Mouse (Mus musculus): ENCODE measurements at regions not wholly inside any gene's neighbourhood (a gene's known extent, or its start where the extent isn't known, plus 50 kb on each side); places are given as distances from the start of the nearest gene placed in this dataset.

DNA sequence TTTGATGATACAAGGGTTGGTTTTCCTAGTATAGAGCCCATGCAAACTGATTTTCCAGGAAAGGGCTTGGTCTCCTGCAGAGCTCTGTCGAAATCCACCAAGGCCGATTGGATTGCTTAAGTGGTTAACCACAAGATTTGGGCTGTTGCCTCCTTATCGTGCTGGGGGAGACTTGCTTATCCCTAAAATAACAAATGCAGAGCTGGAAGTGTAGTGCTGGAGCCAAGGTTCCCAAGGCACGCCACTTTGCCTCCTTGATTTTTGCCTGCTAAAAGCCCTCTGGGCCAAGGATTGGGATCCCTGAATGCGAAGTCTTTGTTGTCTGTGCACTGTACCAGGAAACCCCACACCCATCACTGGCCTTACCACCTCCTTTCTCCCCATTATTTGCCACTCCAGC, 52.8 kb upstream of the Tmem178 start:
- Histone ChIP-seq H3K27me3 (ENCODE audit: control insufficient read depth, insufficient read depth, low read length) (no peaks in the 10 kb centered on the region), H3K36me3 (ENCODE audit: control insufficient read depth, insufficient read depth, low read length) (no peaks in the 10 kb centered on the region), H3K4me1 (ENCODE audit: control insufficient read depth, insufficient read depth, low read length) (peaks cover 10% of the 10 kb centered on the region; the same call in 1 of the 2 replicates), H3K9me3 (ENCODE audit: control insufficient read depth, low read length) (no peaks in the 10 kb centered on the region), H3K27ac (replicated peaks; ENCODE audit: low read depth, low read length) (no peak overlapping the region), H3K4me2 (ENCODE audit: low read depth, severe bottlenecking) (no peak overlapping the region), H3K9ac (ENCODE audit: low read length) (no peak overlapping the region), H3K4me3 (ENCODE audit: low read depth, low read length) (no peak overlapping the region)
- 79% methylated on average over 5 of the region's 5 CpGs for WGBS
- DNase-seq (ENCODE audit: low spot score) (no peak), ATAC-seq (ENCODE audit: insufficient number of reproducible peaks, low FRiP score, low TSS enrichment, low read depth) (no peak)

DNA sequence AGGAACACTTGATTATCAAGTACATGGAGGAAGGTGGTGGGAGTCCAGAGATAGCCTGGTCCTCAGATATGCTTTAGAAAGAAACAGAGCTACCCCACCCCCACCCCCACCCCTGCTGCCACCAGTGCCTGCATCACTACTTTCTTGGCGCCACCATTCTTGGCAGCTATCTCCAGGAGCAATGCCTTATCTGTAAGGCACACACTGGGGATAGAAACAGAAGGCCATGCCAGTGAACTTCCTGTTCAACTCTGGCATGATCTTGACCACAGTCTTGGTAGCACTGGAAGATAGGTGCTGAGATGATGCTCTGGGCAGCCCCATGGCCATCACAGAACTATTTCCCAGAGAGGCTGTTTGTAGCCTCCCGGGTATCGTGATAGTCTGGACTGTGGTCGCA, 55.3 kb upstream of the Tmem178 start:
- 90% methylated on average over 4 of the region's 4 CpGs for WGBS
- Histone ChIP-seq H3K4me3 (ENCODE audit: low read depth, low read length) (no peak overlapping the region), H3K4me2 (ENCODE audit: low read depth, severe bottlenecking) (no peak overlapping the region), H3K36me3 (ENCODE audit: control insufficient read depth, insufficient read depth, low read length) (no peaks in the 10 kb centered on the region), H3K27me3 (ENCODE audit: control insufficient read depth, insufficient read depth, low read length) (no peaks in the 10 kb centered on the region), H3K9me3 (ENCODE audit: control insufficient read depth, low read length) (no peaks in the 10 kb centered on the region), H3K9ac (ENCODE audit: low read length) (no peak overlapping the region), H3K4me1 (ENCODE audit: control insufficient read depth, insufficient read depth, low read length) (peaks cover 17% of the 10 kb centered on the region), H3K27ac (replicated peaks; ENCODE audit: low read depth, low read length) (no peak overlapping the region)
- ATAC-seq (ENCODE audit: insufficient number of reproducible peaks, low FRiP score, low TSS enrichment, low read depth) (no peak), DNase-seq (ENCODE audit: low spot score) (no peak)

DNA sequence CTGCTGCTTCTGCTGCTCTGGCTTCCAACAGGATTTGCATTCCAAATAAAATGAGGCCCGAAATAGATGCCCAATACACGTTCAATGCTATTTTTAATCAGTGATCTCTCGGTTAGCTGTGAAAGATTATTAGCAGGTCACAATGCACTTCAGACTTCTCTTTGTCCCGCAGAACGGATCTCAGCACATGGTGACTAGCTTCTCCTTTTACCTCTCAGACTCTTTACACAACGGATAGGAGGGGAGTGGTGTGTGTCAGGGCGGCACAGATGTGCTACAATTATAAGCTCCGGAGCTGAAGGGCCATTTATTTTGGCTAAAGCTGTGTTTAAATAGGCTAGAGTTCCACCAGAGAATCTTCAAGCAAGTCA, 56.7 kb upstream of the Tmem178 start:
- no peak for ATAC-seq (ENCODE audit: insufficient number of reproducible peaks, low FRiP score, low TSS enrichment, low read depth)
- peaks cover 17% of the 10 kb centered on the region for H3K4me1 ChIP-seq (ENCODE audit: control insufficient read depth, insufficient read depth, low read length)
- peak overlapping the region; percentile 25 for H3K4me2 ChIP-seq (ENCODE audit: low read depth, severe bottlenecking)
- no peaks in the 10 kb centered on the region for H3K36me3 ChIP-seq (ENCODE audit: control insufficient read depth, insufficient read depth, low read length)
- DNase-seq (ENCODE audit: low spot score), result no peak
- H3K27me3 ChIP-seq (ENCODE audit: control insufficient read depth, insufficient read depth, low read length), result no peaks in the 10 kb centered on the region
- no peak overlapping the region for H3K9ac ChIP-seq (ENCODE audit: low read length)
- WGBS, result 3% methylated on average over 8 of the region's 8 CpGs
- no peak overlapping the region for H3K4me3 ChIP-seq (ENCODE audit: low read depth, low read length)
- H3K9me3 ChIP-seq (ENCODE audit: control insufficient read depth, low read length), result no peaks in the 10 kb centered on the region
- H3K27ac ChIP-seq (replicated peaks; ENCODE audit: low read depth, low read length), result peak overlapping the region; percentile 87

DNA sequence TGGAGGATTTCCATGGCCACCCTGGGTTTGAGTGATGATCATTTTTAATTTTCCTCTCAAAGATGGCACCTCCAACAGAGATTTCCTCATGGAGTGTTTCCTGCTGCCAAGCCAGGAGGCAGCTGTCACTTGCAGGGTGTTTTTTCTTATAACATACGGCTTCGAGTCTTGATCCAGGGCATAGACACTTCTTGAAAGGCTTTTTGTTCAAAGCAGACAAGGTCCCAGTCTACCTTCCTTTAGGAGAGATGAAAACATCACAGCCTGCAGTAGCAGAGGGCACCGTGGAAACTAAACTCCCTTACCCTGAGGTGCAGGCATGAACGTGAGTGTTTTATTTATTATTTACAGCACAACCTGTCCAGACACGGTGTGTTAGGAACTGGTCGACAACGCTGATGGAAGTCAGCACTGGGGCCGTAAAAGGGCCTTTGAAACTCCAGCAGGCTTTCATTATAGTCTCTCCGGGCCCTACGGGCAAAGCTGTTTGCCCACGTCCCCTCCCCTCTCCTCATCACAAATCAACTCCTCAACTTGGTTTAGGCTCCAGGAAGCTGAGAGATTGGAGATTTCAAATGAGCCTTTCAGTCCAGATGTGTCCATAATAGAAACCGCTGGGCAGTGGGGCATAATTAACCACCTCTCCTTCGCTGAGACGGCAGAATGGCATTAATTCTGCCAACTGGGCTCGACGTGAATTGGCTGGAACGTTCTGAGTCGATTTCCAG, 57.2 kb upstream of the Tmem178 start:
- ATAC-seq (ENCODE audit: insufficient number of reproducible peaks, low FRiP score, low TSS enrichment, low read depth), result peak; percentile 87
- Histone ChIP-seq H3K36me3 (ENCODE audit: control insufficient read depth, insufficient read depth, low read length) (no peaks in the 10 kb centered on the region), H3K27ac (replicated peaks; ENCODE audit: low read depth, low read length) (peak overlapping the region; percentile 87), H3K4me2 (ENCODE audit: low read depth, severe bottlenecking) (peak overlapping the region; percentile 25; the same call in 1 of the 2 replicates), H3K9ac (ENCODE audit: low read length) (no peak overlapping the region), H3K27me3 (ENCODE audit: control insufficient read depth, insufficient read depth, low read length) (no peaks in the 10 kb centered on the region), H3K9me3 (ENCODE audit: control insufficient read depth, low read length) (no peaks in the 10 kb centered on the region), H3K4me1 (ENCODE audit: control insufficient read depth, insufficient read depth, low read length) (peaks cover 17% of the 10 kb centered on the region), H3K4me3 (ENCODE audit: low read depth, low read length) (no peak overlapping the region)
- peak; percentile 84 for DNase-seq (ENCODE audit: low spot score)
- 2% methylated on average over 18 of the region's 18 CpGs for WGBS

DNA sequence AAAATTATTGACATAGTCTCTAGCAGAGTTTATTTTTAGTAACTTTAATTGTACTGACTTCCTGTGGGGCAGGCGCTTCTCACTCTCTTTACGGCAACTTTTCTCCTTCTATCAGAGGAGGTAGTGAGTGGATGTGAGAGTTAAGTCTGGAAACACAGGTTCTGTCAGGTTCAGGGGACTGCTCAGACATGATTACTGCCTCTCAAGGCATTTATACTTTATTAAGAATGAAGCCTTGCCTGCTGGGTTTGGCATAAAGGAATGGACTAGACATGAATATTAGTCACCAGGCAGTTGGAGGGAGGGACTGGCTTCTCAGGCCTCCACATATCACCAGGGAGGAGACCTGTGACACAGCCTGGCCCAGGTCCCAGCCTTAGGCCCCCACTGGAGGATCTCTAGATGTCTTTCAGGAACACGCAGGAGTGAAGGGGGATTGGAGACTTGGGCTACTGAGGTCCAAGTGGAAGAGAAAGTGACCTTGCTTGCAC, 58.2 kb upstream of the Tmem178 start:
- Histone ChIP-seq H3K9ac (ENCODE audit: low read length) (no peak overlapping the region), H3K4me2 (ENCODE audit: low read depth, severe bottlenecking) (no peak overlapping the region), H3K4me1 (ENCODE audit: control insufficient read depth, insufficient read depth, low read length) (peaks cover 17% of the 10 kb centered on the region), H3K9me3 (ENCODE audit: control insufficient read depth, low read length) (no peaks in the 10 kb centered on the region), H3K36me3 (ENCODE audit: control insufficient read depth, insufficient read depth, low read length) (no peaks in the 10 kb centered on the region), H3K27ac (replicated peaks; ENCODE audit: low read depth, low read length) (peak overlapping the region; percentile 89), H3K4me3 (ENCODE audit: low read depth, low read length) (no peak overlapping the region), H3K27me3 (ENCODE audit: control insufficient read depth, insufficient read depth, low read length) (no peaks in the 10 kb centered on the region)
- ATAC-seq (ENCODE audit: insufficient number of reproducible peaks, low FRiP score, low TSS enrichment, low read depth) (no peak), DNase-seq (ENCODE audit: low spot score) (no peak)
- 36% methylated on average over 3 of the region's 3 CpGs for WGBS

DNA sequence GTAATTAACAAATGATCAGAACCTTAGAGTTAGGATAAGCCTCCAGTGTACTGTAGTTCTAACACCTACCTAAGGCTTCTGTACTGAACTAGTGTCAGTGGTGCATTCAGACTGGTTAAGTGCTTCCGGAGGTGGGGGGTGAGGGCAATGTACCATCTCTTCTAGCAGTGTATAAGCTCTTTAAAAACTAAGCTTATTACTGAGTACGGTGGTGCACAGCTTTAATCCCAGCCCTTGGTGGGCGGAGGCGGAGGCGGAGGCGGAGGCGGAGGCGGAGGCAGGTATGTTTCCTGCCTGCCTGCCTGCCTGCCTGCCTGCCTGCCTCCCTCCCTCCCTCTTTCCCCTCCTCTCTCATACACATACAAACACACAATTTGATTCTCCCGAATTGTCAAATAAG, 58.7 kb upstream of the Tmem178 start:
- H3K4me3 ChIP-seq (ENCODE audit: low read depth, low read length), result no peak overlapping the region
- H3K9ac ChIP-seq (ENCODE audit: low read length), result no peak overlapping the region
- no peak overlapping the region for H3K27ac ChIP-seq (replicated peaks; ENCODE audit: low read depth, low read length)
- DNase-seq (ENCODE audit: low spot score) (peak; percentile 33), ATAC-seq (ENCODE audit: insufficient number of reproducible peaks, low FRiP score, low TSS enrichment, low read depth) (no peak)
- H3K4me1 ChIP-seq (ENCODE audit: control insufficient read depth, insufficient read depth, low read length), result peaks cover 17% of the 10 kb centered on the region
- H3K9me3 ChIP-seq (ENCODE audit: control insufficient read depth, low read length), result no peaks in the 10 kb centered on the region
- 77% methylated on average over 9 of the region's 9 CpGs for WGBS
- no peak overlapping the region for H3K4me2 ChIP-seq (ENCODE audit: low read depth, severe bottlenecking)
- H3K36me3 ChIP-seq (ENCODE audit: control insufficient read depth, insufficient read depth, low read length), result no peaks in the 10 kb centered on the region
- no peaks in the 10 kb centered on the region for H3K27me3 ChIP-seq (ENCODE audit: control insufficient read depth, insufficient read depth, low read length)

DNA sequence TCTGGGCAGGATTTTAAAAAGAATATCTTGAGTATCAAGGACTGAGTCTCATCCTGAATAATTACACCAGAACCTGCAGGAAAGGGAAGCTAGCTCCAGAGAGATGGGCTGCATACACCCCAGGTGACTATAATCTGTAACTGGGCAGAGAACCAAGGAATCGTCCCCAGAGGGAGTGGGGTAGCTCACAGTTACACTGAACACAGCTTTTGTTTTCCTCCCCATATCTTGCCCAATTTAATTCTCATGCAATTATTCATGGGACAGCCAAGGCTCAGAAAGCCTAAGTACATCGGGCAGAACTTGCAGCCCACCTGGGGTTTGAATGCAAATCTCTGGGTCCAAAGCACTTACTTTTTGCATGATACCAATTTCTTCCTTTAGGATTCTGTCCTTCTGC, 59.5 kb upstream of the Tmem178 start:
- WGBS, result 78% methylated on average over 2 of the region's 2 CpGs
- H3K9me3 ChIP-seq (ENCODE audit: control insufficient read depth, low read length), result no peaks in the 10 kb centered on the region
- DNase-seq (ENCODE audit: low spot score) (no peak), ATAC-seq (ENCODE audit: insufficient number of reproducible peaks, low FRiP score, low TSS enrichment, low read depth) (no peak)
- H3K4me3 ChIP-seq (ENCODE audit: low read depth, low read length), result no peak overlapping the region
- H3K9ac ChIP-seq (ENCODE audit: low read length), result no peak overlapping the region
- no peaks in the 10 kb centered on the region for H3K36me3 ChIP-seq (ENCODE audit: control insufficient read depth, insufficient read depth, low read length)
- H3K4me1 ChIP-seq (ENCODE audit: control insufficient read depth, insufficient read depth, low read length), result peaks cover 17% of the 10 kb centered on the region
- H3K4me2 ChIP-seq (ENCODE audit: low read depth, severe bottlenecking), result no peak overlapping the region
- H3K27me3 ChIP-seq (ENCODE audit: control insufficient read depth, insufficient read depth, low read length), result no peaks in the 10 kb centered on the region
- no peak overlapping the region for H3K27ac ChIP-seq (replicated peaks; ENCODE audit: low read depth, low read length)

DNA sequence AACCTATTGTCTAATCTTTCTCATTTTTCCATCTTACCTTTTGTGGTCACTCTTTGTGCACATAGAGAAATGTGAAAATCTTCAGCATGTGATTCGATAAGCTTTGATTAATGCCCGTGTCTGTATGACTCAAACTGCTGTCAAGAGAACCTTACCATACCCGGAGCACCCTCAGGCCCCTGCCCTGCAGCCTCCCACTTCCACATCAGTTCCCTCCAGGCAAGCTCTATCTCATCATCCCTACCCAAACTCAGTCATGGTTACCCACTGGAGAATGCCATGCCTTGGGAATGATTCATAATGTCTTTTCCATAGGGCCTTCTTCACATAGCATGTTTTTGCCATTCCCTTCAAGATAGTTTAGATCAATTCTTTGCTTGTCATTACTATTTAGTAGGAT, 62.0 kb upstream of the Tmem178 start:
- DNase-seq (ENCODE audit: low spot score), result no peak
- Histone ChIP-seq H3K27me3 (ENCODE audit: control insufficient read depth, insufficient read depth, low read length) (no peaks in the 10 kb centered on the region), H3K27ac (replicated peaks; ENCODE audit: low read depth, low read length) (no peak overlapping the region), H3K9ac (ENCODE audit: low read length) (no peak overlapping the region), H3K4me3 (ENCODE audit: low read depth, low read length) (no peak overlapping the region), H3K9me3 (ENCODE audit: control insufficient read depth, low read length) (no peaks in the 10 kb centered on the region), H3K36me3 (ENCODE audit: control insufficient read depth, insufficient read depth, low read length) (no peaks in the 10 kb centered on the region), H3K4me2 (ENCODE audit: low read depth, severe bottlenecking) (no peak overlapping the region), H3K4me1 (ENCODE audit: control insufficient read depth, insufficient read depth, low read length) (peaks cover 11% of the 10 kb centered on the region)
- WGBS, result 83% methylated on average over 3 of the region's 3 CpGs
- no peak for ATAC-seq (ENCODE audit: insufficient number of reproducible peaks, low FRiP score, low TSS enrichment, low read depth)

DNA sequence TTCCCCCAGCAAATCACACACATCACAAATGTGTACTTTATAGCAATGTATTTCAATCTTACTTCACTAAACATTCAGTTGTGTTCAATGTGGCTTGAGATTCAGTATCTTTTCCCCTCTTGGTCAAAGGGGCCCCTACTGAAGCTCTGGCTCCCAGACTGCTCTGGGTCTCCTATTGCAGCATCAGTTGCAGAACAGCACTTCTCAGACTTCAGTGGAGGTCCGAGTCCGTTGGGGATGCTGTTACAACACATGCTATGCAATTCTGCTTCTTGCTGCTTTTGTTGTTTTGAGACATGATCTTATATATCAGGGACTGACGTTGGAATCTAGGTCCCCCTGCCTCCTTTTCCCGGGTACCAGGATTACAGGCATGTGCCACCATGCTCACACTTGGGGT, 64.1 kb upstream of the Tmem178 start:
- no peaks in the 10 kb centered on the region for H3K27me3 ChIP-seq (ENCODE audit: control insufficient read depth, insufficient read depth, low read length)
- ATAC-seq (ENCODE audit: insufficient number of reproducible peaks, low FRiP score, low TSS enrichment, low read depth) (no peak), DNase-seq (ENCODE audit: low spot score) (no peak)
- WGBS, result 77% methylated on average over 4 of the region's 4 CpGs
- no peaks in the 10 kb centered on the region for H3K9me3 ChIP-seq (ENCODE audit: control insufficient read depth, low read length)
- H3K27ac ChIP-seq (replicated peaks; ENCODE audit: low read depth, low read length), result no peak overlapping the region
- no peak overlapping the region for H3K4me3 ChIP-seq (ENCODE audit: low read depth, low read length)
- no peak overlapping the region for H3K4me2 ChIP-seq (ENCODE audit: low read depth, severe bottlenecking)
- no peaks in the 10 kb centered on the region for H3K36me3 ChIP-seq (ENCODE audit: control insufficient read depth, insufficient read depth, low read length)
- no peak overlapping the region for H3K9ac ChIP-seq (ENCODE audit: low read length)
- no peaks in the 10 kb centered on the region for H3K4me1 ChIP-seq (ENCODE audit: control insufficient read depth, insufficient read depth, low read length)

All from limb, embryonic 11.5 days (tissue).